Mouse (Mus musculus) Muller cell, postnatal 12 days (primary cell): ENCODE data around the gene Ncmap.
"Not testable (repeated sequence)": the region's sequence is repeated elsewhere in the genome, so short reads cannot be mapped to it uniquely, and the experiment has no call there.

Source experiments
- DNase-seq: peaks from one replicate; pipeline ENCODE4 v3.0.0-alpha.2; 2015; ENCODE audit errors: inconsistent ontology term

Ncmap gene

GRCm38 (mm10) chr4:135401881-135402280 lies 3.9 kb upstream of the Ncmap start:
- no peak for DNase-seq

- no peak for DNase-seq
These were observed 476 bp downstream of the Ncmap start for GRCm38 (mm10) chr4:135397551-135397950.

GRCm38 (mm10) chr4:135396303-135396702 lies 1.7 kb downstream of the Ncmap start:
- DNase-seq, result no peak

- DNase-seq, result no peak
These were observed 2.7 kb downstream of the Ncmap start for GRCm38 (mm10) chr4:135395375-135395774.

GRCm38 (mm10) chr4:135394666-135395065 lies 3.4 kb downstream of the Ncmap start:
- DNase-seq, result no peak

GRCm38 (mm10) chr4:135393381-135393780 lies 4.6 kb downstream of the Ncmap start:
- no peak for DNase-seq

GRCm38 (mm10) chr4:135392801-135393200 lies 5.2 kb downstream of the Ncmap start:
- no peak for DNase-seq

GRCm38 (mm10) chr4:135391014-135391413 lies 7.0 kb downstream of the Ncmap start:
- DNase-seq, result no peak

GRCm38 (mm10) chr4:135385614-135386013 lies 12.4 kb downstream of the Ncmap start:
- DNase-seq, result no peak

- peak; percentile 60 for DNase-seq
These were observed 15.7 kb downstream of the Ncmap start for GRCm38 (mm10) chr4:135382316-135382715.

- DNase-seq, result no peak
These were observed 16.7 kb downstream of the Ncmap start for GRCm38 (mm10) chr4:135381355-135381754.

GRCm38 (mm10) chr4:135377241-135377640 lies 20.8 kb downstream of the Ncmap start:
- DNase-seq, result no peak

GRCm38 (mm10) chr4:135375444-135375843 lies 22.6 kb downstream of the Ncmap start:
- no peak for DNase-seq

- DNase-seq, result no peak
These were observed 24.7 kb downstream of the Ncmap start for GRCm38 (mm10) chr4:135373299-135373698.

GRCm38 (mm10) chr4:135370372-135370771 lies 27.7 kb downstream of the Ncmap start:
- no peak for DNase-seq

- peak; percentile 20 for DNase-seq
These were observed 35.2 kb downstream of the Ncmap start for GRCm38 (mm10) chr4:135362828-135363227.

- no peak for DNase-seq
These were observed 36.3 kb downstream of the Ncmap start for GRCm38 (mm10) chr4:135361722-135362121.

- DNase-seq, result peak; percentile 52
These were observed 39.3 kb downstream of the Ncmap start for GRCm38 (mm10) chr4:135358736-135359135.

- DNase-seq, result no peak
These were observed 40.7 kb downstream of the Ncmap start for GRCm38 (mm10) chr4:135357221-135357920.

GRCm38 (mm10) chr4:135355886-135356550 lies 42.0 kb downstream of the Ncmap start:
- no peak for DNase-seq

GRCm38 (mm10) chr4:135354751-135355150 lies 43.3 kb downstream of the Ncmap start:
- DNase-seq, result not testable (repeated sequence)

GRCm38 (mm10) chr4:135353794-135354450 lies 44.1 kb downstream of the Ncmap start:
- DNase-seq, result no peak
